Mouse (Mus musculus) spleen, postnatal 14 days (tissue): ENCODE data around the gene Lpar3.
A peak's percentile ranks its signal among the peaks of the same experiment; 100 is the strongest.
"Not testable (repeated sequence)": the region's sequence is repeated elsewhere in the genome, so short reads cannot be mapped to it uniquely, and the experiment has no call there.

ENCODE experiments used
- DNase-seq, 2 experiments: peaks; one replicate each; pipeline ENCODE4 v3.0.0; 2021 to 2022; ENCODE audit warnings: low spot score in 2 of 2

Lpar3 gene

DNA sequence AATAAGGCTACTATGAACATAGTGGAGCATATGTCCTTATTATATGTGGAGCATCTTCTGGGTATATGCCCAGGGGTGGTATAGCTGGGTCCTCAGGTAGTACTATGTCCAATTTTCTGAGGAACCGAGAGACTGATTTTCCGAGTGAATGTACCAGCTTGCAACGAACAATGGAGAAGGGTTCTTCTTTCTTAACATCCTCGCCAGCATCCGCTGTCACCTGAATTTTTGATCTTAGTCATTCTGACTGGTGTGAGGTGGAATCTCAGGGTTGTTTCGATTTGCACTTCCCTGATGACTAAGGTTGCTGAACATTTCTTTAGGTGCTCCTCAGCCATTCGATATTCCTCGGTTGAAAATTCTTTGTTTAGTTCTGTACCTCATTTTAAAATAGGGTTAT, 11.0 kb upstream of the Lpar3 start:
- not testable (repeated sequence) for DNase-seq

GRCm38 (mm10) chr3:146211141-146211747, 9.5 kb upstream of the Lpar3 start:
- DNase-seq = no peak

GRCm38 (mm10) chr3:146211964-146212363, 8.8 kb upstream of the Lpar3 start:
- no peak for DNase-seq

GRCm38 (mm10) chr3:146213336-146213735, 7.4 kb upstream of the Lpar3 start:
- no peak for DNase-seq

- DNase-seq = no peak
Measured at GRCm38 (mm10) chr3:146216561-146216960, 4.2 kb upstream of the Lpar3 start.

GRCm38 (mm10) chr3:146224271-146224670, 3.5 kb downstream of the Lpar3 start:
- DNase-seq = no peak

- DNase-seq = no peak
Measured at GRCm38 (mm10) chr3:146225061-146225761, 4.4 kb downstream of the Lpar3 start.

DNA sequence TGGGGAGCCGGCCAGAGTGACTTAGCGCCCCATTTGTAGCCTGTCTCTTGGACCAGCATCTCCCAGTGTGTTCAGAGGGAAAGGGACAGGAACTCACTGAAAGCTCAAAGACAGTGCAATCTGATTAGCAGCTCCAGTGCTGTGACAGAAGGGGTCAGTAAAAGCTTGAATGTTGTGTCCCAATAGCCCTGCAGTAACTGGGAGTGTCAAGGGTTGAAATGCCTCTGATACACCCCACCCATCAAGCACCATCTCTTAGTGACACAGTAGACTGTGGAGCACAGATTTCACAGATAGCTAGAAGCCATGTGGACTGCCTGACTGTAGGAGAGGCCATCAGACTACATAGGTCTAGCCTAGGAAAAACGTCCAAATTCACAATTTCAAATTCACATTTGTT, 6.7 kb downstream of the Lpar3 start:
- no peak for DNase-seq

- no peak for DNase-seq
Measured at GRCm38 (mm10) chr3:146228559-146229310, 8.0 kb downstream of the Lpar3 start.

DNA sequence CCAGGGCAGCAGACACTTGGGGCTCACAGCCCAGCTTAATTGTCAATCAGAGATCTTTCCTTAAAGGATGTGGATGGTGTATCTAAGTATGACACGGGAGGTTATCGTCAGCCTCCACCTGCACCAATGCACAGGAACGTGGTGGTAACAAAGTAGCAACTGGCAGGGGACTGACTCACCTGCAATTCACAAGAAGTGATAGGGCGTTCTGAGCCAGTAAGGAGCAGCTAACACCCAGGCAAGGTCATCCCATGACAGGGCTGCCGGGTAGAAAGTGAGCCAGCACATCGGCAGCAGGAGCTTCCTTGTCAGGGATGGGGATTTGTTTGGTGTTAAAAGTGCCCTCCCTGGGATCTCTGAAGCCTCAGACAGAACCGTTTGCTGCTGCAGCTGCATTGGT, 11.9 kb downstream of the Lpar3 start:
- no peak for DNase-seq

GRCm38 (mm10) chr3:146233741-146234140, 13.0 kb downstream of the Lpar3 start:
- no peak for DNase-seq

DNA sequence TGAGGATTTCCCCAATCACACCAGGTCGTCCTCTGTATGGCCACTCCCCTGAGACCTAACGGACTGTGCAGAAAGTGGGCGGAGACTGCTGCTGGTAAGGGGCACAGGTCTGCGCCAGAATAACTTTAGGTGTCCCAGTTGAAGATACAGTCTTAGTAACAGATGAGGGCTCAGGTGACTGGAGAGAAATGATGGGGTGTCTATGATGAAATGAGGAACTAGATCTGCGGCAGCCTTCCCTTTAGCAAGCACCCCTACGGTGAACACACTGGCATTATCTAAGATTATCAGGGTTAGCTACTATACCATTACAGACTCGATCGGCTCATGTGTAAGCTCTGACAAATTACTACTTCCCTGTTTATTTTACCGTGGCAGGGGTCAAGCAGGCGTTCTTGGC, 13.8 kb downstream of the Lpar3 start:
- no peak for DNase-seq

GRCm38 (mm10) chr3:146236280-146236679, 15.5 kb downstream of the Lpar3 start:
- DNase-seq = no peak

DNA sequence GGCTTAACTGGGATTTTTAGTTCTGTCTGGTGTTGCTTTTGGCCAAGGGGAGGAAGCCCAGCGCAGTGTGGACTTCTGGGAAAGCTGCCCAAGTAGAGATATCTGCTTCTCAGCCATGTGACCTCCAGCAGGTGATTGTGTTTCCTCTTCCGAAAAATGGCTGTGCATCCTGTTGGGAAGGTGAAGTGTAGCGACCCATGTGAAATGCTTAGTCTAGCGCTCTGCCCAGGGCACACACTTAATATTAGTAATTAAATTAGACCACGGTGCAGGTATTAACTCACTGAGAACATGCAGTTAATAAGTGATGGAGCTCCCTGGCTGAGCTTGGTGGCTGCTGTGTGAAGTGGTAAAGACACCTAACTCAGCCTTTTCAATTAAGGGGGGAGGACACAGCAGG, 16.9 kb downstream of the Lpar3 start:
- no peak for DNase-seq

DNA sequence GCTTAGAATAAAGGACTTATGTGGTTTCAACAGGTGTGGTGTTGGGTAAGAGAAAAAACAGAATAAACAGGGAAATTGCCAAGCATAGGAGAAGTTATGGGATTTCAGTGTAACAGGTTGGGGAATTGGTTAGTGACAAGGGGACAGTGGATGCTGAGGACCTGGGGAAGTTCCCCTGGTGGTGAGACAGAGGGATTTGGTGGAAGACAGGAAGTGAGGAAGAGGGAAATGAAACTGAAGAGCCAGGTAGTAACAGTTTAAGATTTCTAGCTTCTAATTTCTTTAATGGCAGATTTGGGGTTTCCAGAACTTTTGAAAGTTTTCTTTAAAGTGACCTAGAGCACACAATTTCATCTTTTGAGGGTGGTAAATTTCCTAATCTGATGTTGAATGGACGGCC, 23.9 kb downstream of the Lpar3 start:
- no peak for DNase-seq

GRCm38 (mm10) chr3:146246557-146246956, 25.8 kb downstream of the Lpar3 start:
- no peak for DNase-seq

DNA sequence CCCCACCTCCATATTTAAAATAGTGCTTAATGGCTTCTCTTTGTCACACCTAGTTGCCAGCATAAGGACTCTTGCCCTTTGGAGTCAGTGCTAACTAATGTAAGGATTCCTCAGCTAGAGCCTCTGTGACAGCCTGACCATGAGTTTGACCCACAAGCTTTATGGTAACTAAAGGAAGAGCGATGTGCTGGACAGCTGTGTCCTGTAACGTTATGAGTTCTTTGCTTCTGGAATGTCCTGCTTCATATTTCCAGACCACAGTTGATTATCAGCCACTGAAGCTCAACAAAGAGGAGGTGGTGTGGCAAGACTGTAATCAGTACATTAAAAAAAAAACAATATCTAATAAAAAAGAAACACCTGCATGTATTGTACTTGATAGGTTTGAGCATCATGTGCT, 26.2 kb downstream of the Lpar3 start:
- DNase-seq = no peak

GRCm38 (mm10) chr3:146249895-146250294, 29.1 kb downstream of the Lpar3 start:
- DNase-seq = no peak

- DNase-seq = no peak
Measured at GRCm38 (mm10) chr3:146251771-146252170, 31.0 kb downstream of the Lpar3 start.

- no peak for DNase-seq
Measured at GRCm38 (mm10) chr3:146253736-146254320, 33.1 kb downstream of the Lpar3 start.

GRCm38 (mm10) chr3:146255123-146255522, 34.4 kb downstream of the Lpar3 start:
- DNase-seq = no peak

- peak in 1 of 2 experiments; percentile 35 for DNase-seq
Measured at GRCm38 (mm10) chr3:146257483-146258122, 36.8 kb downstream of the Lpar3 start.
